17 mouse cellular contexts compared by ENCODE assay signal in the genomic region with DNA sequence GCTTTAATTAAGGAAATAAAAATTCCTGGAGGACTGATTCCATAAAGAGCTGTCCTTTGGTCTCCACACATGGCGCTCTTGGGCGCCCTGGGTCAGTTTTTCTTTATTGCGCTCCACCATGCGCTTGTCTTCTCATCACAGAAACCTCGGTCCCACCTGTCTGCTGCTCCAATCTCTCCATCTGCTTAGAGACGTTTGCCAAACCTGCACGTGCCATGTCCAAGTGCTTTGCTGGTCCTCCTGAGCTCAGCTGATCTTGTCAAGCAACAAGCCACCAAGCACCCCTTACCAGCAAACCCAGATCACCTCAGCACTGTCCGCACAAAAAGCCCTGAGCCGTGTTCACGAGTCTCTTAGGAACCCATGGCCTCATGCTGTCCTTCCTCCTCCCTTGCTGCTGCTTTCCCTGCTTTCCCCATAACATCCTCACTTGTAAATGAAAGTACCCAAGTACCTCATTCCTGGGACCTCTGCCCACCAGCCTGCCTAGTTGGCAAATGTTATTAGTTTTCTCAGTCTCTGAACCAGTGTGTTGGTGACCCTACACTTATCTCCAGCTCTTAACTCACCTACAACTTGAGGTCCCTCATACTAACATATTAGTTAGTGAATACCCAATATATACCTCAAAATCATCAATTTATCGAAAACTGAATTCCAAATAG. TPM values are rescaled to one million over a fixed set of nuclear protein-coding genes. Genes with fewer than 3 reads are reported as not detected.
"Had no signal": no experiment of that assay in that cellular context is flagged by ENCODE, and none has a peak within 500 bp of the region (broad histone marks: within the 10 kb centered on the region; RNA-seq: fewer than 3 reads in every experiment).

No protein-coding gene starts in this region.

- DNase-seq: kidney, postnatal 36 days; layer of hippocampus, adult 9-11 months; layer of hippocampus, postnatal 36 days; liver; lung, adult 18-20 months; right cerebral cortex, postnatal 14 days; thymus, adult 2 months; thymus, postnatal 36 days had no signal

- ATAC-seq: midbrain, embryonic 16.5 days had no signal

- H3K27me3 ChIP-seq: limb, embryonic 12.5 days; midbrain, embryonic 12.5 days; neural tube, embryonic 13.5 days; stomach, embryonic 15.5 days had no signal

- H3K27ac ChIP-seq: kidney, postnatal 0 days; limb, embryonic 12.5 days; liver, embryonic 14.5 days; midbrain, embryonic 12.5 days; neural tube, embryonic 13.5 days; stomach, embryonic 15.5 days had no signal

- H3K4me3 ChIP-seq: limb, embryonic 12.5 days; midbrain, embryonic 12.5 days; neural tube, embryonic 13.5 days; stomach, embryonic 15.5 days had no signal

- H3K4me1 ChIP-seq: limb, embryonic 12.5 days; midbrain, embryonic 12.5 days; neural tube, embryonic 13.5 days; stomach, embryonic 15.5 days had no signal

- H3K9me3 ChIP-seq: limb, embryonic 12.5 days; midbrain, embryonic 12.5 days; neural tube, embryonic 13.5 days; stomach, embryonic 15.5 days had no signal

RNA-seq across cellular contexts. Expression of a gene that starts 28.2 kb away (rescaled TPM):
- total RNA-seq: megakaryocyte-erythroid progenitor cell, adult 5-6 weeks had no signal
- polyA plus RNA-seq: kidney, postnatal 0 days; limb, embryonic 12.5 days; liver, embryonic 14.5 days; lung, embryonic 16.5 days; thymus, adult 2 months had no signal
